Mouse (Mus musculus) embryonic facial prominence, embryonic 10.5 days (tissue): ENCODE measurements around the gene Vmn2r90. TPM values are rescaled to one million over a fixed set of nuclear protein-coding genes. Genes with fewer than 3 reads are reported as not detected.
A peak's percentile ranks its signal among the peaks of the same experiment; 100 is the strongest.
"Not testable (repeated sequence)": the region's sequence is repeated elsewhere in the genome, so short reads cannot be mapped to it uniquely, and the experiment has no call there.

Experiments used
- DNase-seq: peaks from one replicate; pipeline ENCODE4 v3.0.0-alpha.2; 2017; ENCODE audit warnings: low spot score
- H3K27ac ChIP-seq: fragments of 300-500 bp; sonication (generic); replicated peaks from 2 replicates; pipeline ENCODE4 v1.5.1; 2016; ENCODE audit warnings: mild to moderate bottlenecking
- H3K27me3 ChIP-seq: fragments of 300-500 bp; sonication (generic); replicated peaks from 2 replicates; pipeline ENCODE4 v1.6.1; 2016; ENCODE audit warnings: low read depth, mild to moderate bottlenecking; ENCODE audit not compliant: poor library complexity, severe bottlenecking
- H3K36me3 ChIP-seq: fragments of 300-500 bp; sonication (generic); replicated peaks from 2 replicates; pipeline ENCODE4 v1.6.1; 2016; ENCODE audit warnings: mild to moderate bottlenecking, moderate library complexity
- H3K4me1 ChIP-seq: fragments of 300-500 bp; sonication (generic); 2 replicates; pipeline ENCODE4 v1.6.1; 2016
- H3K4me3 ChIP-seq: fragments of 300-500 bp; sonication (generic); 2 replicates; pipeline ENCODE4 v1.5.1; 2016; ENCODE audit warnings: mild to moderate bottlenecking, moderate library complexity
- H3K9me3 ChIP-seq: fragments of 300-500 bp; sonication (generic); 2 replicates; pipeline ENCODE4 v1.6.1; 2016; ENCODE audit warnings: mild to moderate bottlenecking
- whole genome bisulfite sequencing: fragments of 180-500 bp; shearing (Covaris S2); methylation state at CpG from one replicate; pipeline ENCODE4 v1.1.7; 2016; 5-methylcytosine and 5-hydroxymethylcytosine counted together
- polyA plus RNA-seq: library from polyadenylated mRNA; unstranded; fragments of >200 nt; fragmentation: Nextera tagmentation; extraction: Ambion mirVana; gene quantifications from 2 replicates; pipeline ENCODE4 v1.2.1, GENCODE M21; 2016

The Vmn2r90 gene
- not detected in 2 replicates for polyA plus RNA-seq

DNA sequence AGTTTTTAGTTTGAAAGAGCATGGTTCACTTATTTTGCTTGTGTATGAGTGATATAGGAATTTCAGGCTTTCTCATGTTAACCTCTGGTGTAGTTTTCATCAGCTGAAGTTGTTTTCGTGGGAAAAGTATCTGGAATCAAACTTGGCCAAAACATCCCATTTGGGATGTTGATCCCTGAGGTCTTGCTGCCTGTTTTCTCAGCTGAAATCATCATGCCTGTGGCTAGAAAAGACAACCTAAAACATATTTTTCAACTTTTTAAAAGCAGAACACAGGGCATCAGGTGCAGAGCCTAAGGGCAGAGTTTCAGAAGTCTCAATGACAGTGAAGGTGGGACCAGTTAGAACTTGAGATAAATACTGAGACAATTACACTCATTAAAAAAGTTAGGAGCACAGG, at the start of gene Vmn2r90:
TSS of gene Vmn2r90 (plus strand) at position 301 of the 400 bp plus-strand sequence.
- Histone ChIP-seq H3K27me3 (no peaks in the 10 kb centered on the region), H3K4me1 (no peaks in the 10 kb centered on the region), H3K36me3 (no peaks in the 10 kb centered on the region), H3K27ac (no peak within 1 kb of the TSS), H3K4me3 (no peak within 1 kb of the TSS), H3K9me3 (no peaks in the 10 kb centered on the region)
- no peak for DNase-seq
- WGBS, result 71% methylated on average over 1 of the region's 1 CpGs

DNA sequence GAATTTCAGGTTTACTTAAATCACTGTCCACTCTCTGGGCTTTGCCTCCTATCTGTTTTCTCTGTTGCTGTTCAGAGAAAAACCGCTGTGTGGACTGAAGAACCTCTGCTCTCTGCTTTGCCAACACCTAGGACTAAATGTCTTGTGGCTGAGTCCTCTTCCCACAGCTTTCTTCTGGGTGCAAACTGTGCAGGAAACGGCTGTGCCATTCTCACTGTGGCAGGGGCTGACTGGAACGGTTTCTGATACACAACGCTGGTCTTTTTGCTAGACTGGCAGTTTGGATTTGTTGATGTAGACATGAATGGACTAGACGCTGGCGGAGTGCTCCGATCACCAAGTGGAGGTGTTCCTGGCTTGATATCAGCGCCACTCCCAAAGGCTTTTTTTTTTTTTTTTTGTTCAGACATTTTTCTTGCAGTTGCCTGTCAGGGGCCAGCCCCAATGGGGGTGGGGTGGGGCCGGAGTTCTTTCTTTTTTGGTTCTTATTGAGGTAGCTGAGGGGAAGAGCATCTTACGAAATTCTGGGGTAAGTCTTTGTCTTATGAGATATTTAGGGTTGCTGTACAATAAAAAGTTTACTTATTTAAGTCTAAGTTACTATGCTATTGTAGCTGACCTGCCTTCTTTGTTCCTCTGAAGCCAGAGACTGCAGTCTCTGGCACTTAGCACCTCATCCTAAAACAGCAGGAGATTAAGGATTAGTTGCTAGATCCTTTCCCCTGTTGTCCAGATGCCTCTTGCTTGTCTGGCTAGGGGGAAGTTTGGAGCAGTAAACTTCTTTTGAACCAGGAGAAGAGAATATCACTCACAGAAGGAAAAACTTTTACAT, 48.3 kb upstream of the Vmn2r90 start:
- H3K27me3 ChIP-seq, result no peaks in the 10 kb centered on the region
- H3K27ac ChIP-seq, result no peak overlapping the region
- DNase-seq, result no peak
- no peaks in the 10 kb centered on the region for H3K4me1 ChIP-seq
- no peak overlapping the region for H3K4me3 ChIP-seq
- WGBS, result 42% methylated on average over 10 of the region's 10 CpGs
- H3K9me3 ChIP-seq, result peaks cover 4% of the 10 kb centered on the region; the same call in 1 of the 2 replicates
- no peaks in the 10 kb centered on the region for H3K36me3 ChIP-seq

DNA sequence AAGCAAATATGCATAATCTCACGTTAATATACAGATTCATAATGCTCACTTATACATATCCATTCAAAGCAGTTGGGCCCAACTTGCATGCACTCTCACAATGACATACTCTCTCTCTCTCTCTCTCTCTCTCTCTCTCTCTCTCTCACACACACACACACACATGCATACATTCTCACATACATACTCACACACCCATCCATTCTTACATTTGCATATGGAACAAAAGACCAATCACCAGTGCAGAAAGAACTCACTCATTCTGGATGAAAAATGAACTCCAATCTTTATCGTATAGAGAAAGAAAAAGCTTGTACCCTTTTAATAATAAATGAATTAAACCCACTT, 47.7 kb upstream of the Vmn2r90 start:
- H3K27me3 ChIP-seq, result no peaks in the 10 kb centered on the region
- H3K4me3 ChIP-seq, result no peak overlapping the region
- H3K9me3 ChIP-seq, result peaks cover 7% of the 10 kb centered on the region; the same call in 1 of the 2 replicates
- no peaks in the 10 kb centered on the region for H3K4me1 ChIP-seq
- 51% methylated on average over 2 of the region's 2 CpGs for WGBS
- H3K27ac ChIP-seq, result no peak overlapping the region
- H3K36me3 ChIP-seq, result no peaks in the 10 kb centered on the region
- DNase-seq, result no peak

DNA sequence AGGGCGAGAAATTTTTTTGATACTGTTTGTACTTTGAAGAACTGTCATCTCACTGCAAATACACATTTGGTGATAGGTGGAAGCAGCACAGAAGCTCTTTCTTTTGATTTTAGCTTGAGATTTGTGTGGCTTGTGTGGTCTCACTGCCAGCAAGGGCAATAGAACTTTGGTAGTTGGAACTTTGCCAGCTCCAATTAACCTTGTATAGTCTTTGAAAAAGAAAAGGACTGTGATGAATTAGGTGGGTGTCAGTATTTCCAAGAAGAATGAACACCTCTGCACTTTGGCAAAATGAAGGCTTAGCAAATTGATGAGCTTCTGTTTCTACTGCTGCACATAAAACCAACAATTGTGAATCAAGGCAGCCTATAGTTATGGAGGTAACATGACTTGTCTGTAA, 24.8 kb upstream of the Vmn2r90 start:
- WGBS, result 90% methylated on average over 1 of the region's 1 CpGs
- no peaks in the 10 kb centered on the region for H3K27me3 ChIP-seq
- no peak overlapping the region for H3K27ac ChIP-seq
- no peak for DNase-seq
- H3K36me3 ChIP-seq, result no peaks in the 10 kb centered on the region
- H3K9me3 ChIP-seq, result no peaks in the 10 kb centered on the region
- no peak overlapping the region for H3K4me3 ChIP-seq
- no peaks in the 10 kb centered on the region for H3K4me1 ChIP-seq

DNA sequence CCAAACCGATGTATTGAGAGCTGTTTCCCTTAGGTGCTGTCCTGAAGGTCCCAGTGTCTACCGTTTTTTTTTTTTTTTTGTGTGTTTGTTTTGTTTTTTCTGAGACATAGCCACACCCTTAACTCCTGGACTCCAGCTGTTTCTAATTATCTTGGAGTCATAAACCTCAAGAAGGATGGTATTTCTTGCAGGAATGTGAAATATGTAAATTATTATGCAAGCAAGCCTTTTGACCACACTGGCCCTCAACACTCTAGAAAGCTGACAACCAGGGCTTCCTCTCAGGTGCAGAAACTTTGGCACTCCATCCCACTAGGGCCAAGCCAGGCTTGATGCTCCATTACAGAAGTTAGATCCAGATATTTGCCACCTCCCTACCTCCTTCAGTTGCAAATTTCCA, 12.9 kb upstream of the Vmn2r90 start:
- H3K4me3 ChIP-seq, result no peak overlapping the region
- H3K36me3 ChIP-seq, result no peaks in the 10 kb centered on the region
- no peak for DNase-seq
- no peaks in the 10 kb centered on the region for H3K27me3 ChIP-seq
- no peak overlapping the region for H3K27ac ChIP-seq
- H3K9me3 ChIP-seq, result no peaks in the 10 kb centered on the region
- WGBS, result 63% methylated on average over 2 of the region's 2 CpGs
- H3K4me1 ChIP-seq, result no peaks in the 10 kb centered on the region

DNA sequence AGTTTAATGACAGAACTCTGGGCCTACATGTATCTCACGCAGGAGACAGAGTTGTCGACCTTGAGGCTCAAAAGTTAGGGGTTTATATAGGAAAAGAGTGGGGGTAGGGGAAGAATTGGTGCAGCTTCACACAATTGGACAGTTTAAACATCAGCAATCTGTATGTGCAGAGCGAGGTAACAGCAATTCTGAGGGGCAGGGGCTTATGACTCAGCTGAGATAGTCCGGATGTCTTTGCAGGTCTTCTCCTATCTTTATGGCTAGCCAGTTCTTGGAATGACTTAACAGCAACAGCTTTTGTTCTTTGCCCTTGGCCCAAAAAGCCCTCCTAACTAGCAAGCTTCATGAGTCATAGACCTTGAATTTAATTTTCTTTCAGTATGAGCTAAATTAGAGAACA, 28.8 kb downstream of the Vmn2r90 start:
- not testable (repeated sequence) for H3K4me3 ChIP-seq, H3K4me1 ChIP-seq, DNase-seq, H3K9me3 ChIP-seq, H3K36me3 ChIP-seq, H3K27ac ChIP-seq, H3K27me3 ChIP-seq
- WGBS, result 89% methylated on average over 4 of the region's 4 CpGs

DNA sequence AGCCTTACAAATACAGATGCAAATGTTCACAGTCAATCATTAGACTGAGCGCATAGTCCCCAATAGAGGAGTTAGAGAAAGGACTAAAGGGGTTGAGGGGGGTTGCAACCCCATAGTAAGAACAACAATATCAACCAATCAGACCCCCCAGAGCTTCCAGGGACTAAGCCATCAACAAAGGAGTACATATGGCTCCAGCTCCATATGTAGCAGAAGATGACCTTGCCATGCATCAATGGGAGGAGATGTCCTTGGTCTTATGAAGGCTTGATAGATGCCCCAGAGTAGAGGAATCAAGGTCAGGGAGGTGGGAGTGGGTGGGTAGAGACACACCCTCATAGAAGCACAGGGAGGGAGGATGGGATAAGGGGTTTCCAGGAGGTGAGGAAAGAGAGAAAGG, 35.1 kb downstream of the Vmn2r90 start:
- Histone ChIP-seq H3K4me1 (no peaks in the 10 kb centered on the region), H3K27ac (no peak overlapping the region), H3K9me3 (peaks cover 13% of the 10 kb centered on the region), H3K36me3 (no peaks in the 10 kb centered on the region), H3K4me3 (no peak overlapping the region), H3K27me3 (no peaks in the 10 kb centered on the region)
- DNase-seq, result no peak
- 87% methylated on average over 1 of the region's 1 CpGs for WGBS

DNA sequence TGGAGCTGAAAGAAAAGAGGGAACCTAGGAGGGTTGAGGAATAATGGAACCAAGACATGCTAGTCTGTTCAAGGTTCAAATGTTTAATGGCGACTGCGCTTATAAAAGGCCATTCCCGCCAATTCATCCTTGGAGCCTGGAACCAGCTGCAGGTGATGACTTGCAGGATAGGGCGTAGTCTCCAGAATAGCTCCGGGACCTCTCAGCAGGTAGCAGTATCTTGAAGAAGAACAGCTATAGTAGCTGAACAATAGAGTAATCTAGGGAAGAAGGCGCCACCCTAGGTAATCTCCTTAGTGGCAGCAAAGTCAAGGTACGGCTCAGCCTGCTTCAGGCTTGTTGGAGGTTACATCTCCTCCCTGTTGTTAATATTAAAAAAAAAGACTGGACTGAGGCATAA, 35.8 kb downstream of the Vmn2r90 start:
- peaks cover 13% of the 10 kb centered on the region for H3K9me3 ChIP-seq
- 92% methylated on average over 7 of the region's 7 CpGs for WGBS
- H3K36me3 ChIP-seq, H3K4me1 ChIP-seq, H3K27ac ChIP-seq, DNase-seq, H3K4me3 ChIP-seq, H3K27me3 ChIP-seq: not testable (repeated sequence)

DNA sequence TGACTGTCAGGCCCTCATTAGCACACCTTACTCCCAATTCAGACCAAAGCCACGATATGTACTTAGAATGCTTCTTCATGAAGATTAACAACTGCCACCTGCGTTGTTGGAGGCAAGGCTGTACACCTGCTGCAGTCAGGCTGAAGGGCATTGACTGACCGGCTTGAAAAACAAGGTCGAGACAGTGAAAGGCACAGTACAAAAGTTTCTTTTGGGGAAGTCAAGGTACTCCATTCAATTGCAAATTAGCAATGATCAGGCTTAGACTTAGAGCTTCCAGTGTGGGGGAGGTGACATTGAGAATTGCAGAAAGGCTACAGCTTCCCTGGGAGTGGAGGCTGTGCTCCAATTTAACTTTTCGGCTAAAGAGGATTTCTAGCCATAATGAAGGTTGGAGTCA, 36.4 kb downstream of the Vmn2r90 start:
- WGBS, result 82% methylated on average over 5 of the region's 5 CpGs
- peaks cover 13% of the 10 kb centered on the region for H3K9me3 ChIP-seq

DNA sequence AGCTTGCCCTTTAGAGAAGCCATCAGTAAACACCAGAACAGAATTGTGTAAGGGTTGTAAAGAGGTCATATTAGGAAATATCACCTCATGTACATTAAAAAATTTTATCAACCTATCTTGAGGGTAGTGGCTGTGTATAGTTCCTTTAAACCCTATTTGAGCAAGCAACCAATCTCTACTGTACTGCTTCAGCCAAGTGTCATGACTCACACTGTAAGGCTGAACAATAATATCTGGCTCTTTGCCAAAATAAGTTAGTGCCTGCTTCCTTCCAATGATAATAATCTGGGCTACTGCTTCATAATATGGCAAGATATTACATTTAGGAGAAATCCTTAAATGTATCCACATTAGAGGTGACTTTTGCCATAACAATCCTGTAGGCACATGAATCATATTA, 38.0 kb downstream of the Vmn2r90 start:
- H3K9me3 ChIP-seq, result peaks cover 13% of the 10 kb centered on the region
- not testable (repeated sequence) for DNase-seq, H3K27me3 ChIP-seq, H3K27ac ChIP-seq, H3K4me3 ChIP-seq, H3K4me1 ChIP-seq, H3K36me3 ChIP-seq

More for the DNA sequence above, 36.4 kb downstream of the Vmn2r90 start:
- H3K36me3 ChIP-seq, DNase-seq, H3K4me3 ChIP-seq, H3K27me3 ChIP-seq, H3K27ac ChIP-seq, H3K4me1 ChIP-seq: not testable (repeated sequence)

DNA sequence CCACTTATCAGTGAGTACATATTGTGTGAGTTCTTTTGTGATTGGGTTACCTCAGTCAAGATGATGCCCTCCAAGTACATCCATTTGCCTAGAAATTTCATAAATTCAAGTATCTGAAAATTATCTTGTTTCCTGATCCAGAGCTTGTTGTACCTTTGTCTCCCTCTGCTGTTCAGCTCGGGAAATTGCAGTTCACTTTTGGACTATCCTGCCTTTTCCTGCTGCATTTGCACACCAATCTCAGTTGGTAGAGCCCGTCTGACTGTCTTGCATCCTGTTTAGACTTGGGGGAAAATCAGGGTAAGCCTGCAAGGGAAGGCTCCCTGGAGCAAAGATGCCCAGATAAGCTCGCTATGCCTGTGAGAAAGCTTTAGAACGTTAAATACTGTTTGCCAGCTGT, 45.8 kb downstream of the Vmn2r90 start:
- not testable (repeated sequence) for H3K4me3 ChIP-seq, H3K36me3 ChIP-seq, H3K27me3 ChIP-seq, H3K9me3 ChIP-seq, H3K4me1 ChIP-seq, H3K27ac ChIP-seq
- peak; percentile 54 for DNase-seq
- 11% methylated on average over 4 of the region's 4 CpGs for WGBS

DNA sequence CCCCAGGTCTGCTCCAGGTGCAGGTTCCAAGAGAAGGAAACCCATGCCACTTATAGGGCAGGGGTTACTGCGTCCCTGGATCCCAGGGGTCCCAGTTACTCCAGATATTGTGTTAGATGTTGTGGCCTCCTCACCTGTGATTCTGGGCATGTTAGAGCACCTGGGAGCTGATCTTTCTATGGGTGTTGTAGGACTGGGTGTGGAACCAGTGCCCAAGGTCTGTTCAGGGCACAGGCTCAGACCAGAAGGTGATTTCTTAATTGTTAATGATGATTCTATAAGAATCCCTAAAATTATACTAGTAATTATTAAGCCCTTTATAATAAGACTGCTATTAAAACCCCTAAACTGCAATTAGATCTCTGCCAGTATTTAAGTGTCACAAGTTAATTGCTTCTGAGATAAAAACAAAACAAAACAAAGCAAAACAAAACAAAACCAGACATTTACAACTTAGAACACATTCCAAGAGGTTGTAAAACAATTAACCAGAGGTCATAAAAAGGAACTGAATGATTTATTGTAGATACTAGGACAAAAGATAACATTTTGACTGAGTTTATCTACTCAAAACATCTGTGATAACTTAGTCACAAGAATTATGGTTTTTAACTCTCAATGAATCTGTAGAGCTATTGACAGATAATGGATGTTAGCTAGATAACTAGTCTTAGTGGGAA, 59.2 kb downstream of the Vmn2r90 start:
- no peak overlapping the region for H3K27ac ChIP-seq
- no peaks in the 10 kb centered on the region for H3K4me1 ChIP-seq
- H3K27me3 ChIP-seq, result no peaks in the 10 kb centered on the region
- no peak for DNase-seq
- no peak overlapping the region for H3K4me3 ChIP-seq
- no peaks in the 10 kb centered on the region for H3K9me3 ChIP-seq
- WGBS, result 78% methylated on average over 1 of the region's 1 CpGs
- no peaks in the 10 kb centered on the region for H3K36me3 ChIP-seq

DNA sequence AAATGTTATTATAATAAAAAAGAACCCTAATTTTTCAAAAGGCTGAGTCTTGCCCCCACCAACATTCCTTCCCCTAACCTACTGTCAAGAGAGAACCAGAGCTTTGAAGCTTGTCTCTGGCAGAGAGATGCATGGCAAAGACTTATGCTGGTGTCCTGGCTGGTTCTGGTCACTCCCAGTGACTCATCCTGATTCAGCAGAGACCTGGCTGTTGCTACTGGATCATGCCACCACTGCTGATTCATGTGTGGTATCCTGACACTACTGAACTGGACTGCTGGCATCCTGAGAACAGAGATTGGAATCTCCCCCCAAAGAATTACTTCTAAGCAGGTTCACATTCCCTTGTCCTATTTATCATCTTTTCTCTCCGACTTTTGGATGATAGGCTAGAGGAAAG, 60.7 kb downstream of the Vmn2r90 start:
- Histone ChIP-seq H3K9me3 (no peaks in the 10 kb centered on the region), H3K4me1 (no peaks in the 10 kb centered on the region), H3K4me3 (no peak overlapping the region), H3K27me3 (no peaks in the 10 kb centered on the region), H3K27ac (no peak overlapping the region), H3K36me3 (no peaks in the 10 kb centered on the region)
- DNase-seq, result no peak
- WGBS, result 51% methylated on average over 1 of the region's 1 CpGs
